Mouse (Mus musculus): ENCODE results near the gene Slc12a8. TPM values are rescaled to one million over a fixed set of nuclear protein-coding genes. Genes with fewer than 3 reads are reported as not detected.

The Slc12a8 gene
- polyA plus RNA-seq, 1 experiment = 5.9 TPM

DNA sequence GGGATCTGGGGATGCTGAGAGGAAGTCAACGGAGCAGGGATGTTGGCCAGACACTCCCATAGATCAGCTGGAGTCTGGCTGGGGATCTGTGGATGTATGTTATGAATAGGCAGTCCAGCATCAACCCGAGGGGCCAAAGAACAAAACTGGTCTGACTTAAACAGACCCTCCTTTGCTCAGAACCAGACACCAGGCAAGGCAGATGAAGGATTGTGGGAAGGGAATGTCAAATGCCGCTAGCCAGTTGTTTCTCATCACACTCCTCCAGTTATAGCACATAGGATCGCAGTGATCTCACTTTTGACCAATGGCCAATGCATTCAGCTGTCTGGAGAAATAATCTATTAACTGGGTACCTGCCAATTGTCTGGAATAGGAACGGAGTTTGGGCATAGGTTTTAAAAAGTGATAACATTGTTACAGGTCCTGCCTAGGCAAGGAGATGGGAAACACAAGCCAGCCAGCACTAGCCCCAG lies 46.4 kb downstream of the Slc12a8 start:
- Histone ChIP-seq H3K27ac (ENCODE audit: insufficient read depth, low read length) (no peak overlapping the region), H3K4me3 (ENCODE audit: low read depth, low read length) (no peak overlapping the region), H3K4me1 (ENCODE audit: control insufficient read depth, insufficient read depth, low read length) (no peaks in the 10 kb centered on the region), H3K27me3 (ENCODE audit: control insufficient read depth, insufficient read depth, low read length, poor library complexity, severe bottlenecking) (no peaks in the 10 kb centered on the region), H3K9me3 (replicated peaks; ENCODE audit: control insufficient read depth, insufficient read depth, low read length, poor library complexity, severe bottlenecking) (no peaks in the 10 kb centered on the region), H3K36me3 (ENCODE audit: control insufficient read depth, insufficient read depth, low read length, poor library complexity, severe bottlenecking) (no peaks in the 10 kb centered on the region), H3K9ac (ENCODE audit: low read depth, poor library complexity, severe bottlenecking) (no peak overlapping the region)
- no peak for TF ChIP-seq EP300 (IDR thresholded peaks at IDR 0.05; ENCODE audit: insufficient read depth, low read depth, low read length)
- TF ChIP-seq POLR2A (IDR thresholded peaks at IDR 0.05; ENCODE audit: insufficient read depth, low read length) = no peak
- TF ChIP-seq CTCF (IDR thresholded peaks at IDR 0.05; ENCODE audit: low read depth, low read length) = no peak

DNA sequence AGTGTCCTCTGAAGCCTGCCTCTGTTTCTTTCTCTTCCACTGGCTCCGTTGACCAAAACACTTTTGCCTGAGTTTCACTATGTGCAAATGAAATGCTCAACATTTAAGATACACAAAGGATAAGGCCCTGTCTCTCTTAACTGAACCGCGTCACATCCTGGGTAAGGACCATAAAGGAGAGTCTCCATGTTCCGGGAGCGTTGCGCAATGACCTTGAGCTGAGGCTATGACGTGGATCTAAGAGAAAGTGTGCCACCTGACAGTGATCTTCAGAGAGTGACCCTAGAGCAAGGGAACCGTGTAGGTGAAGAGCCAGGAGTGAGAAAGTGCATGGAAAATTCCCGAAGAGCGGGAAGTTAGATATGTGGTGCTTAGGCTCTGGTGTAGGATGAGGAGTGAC lies 49.3 kb downstream of the Slc12a8 start:
- H3K9ac ChIP-seq (ENCODE audit: low read depth, poor library complexity, severe bottlenecking) = no peak overlapping the region
- H3K36me3 ChIP-seq (ENCODE audit: control insufficient read depth, insufficient read depth, low read length, poor library complexity, severe bottlenecking) = no peaks in the 10 kb centered on the region
- H3K4me3 ChIP-seq (ENCODE audit: low read depth, low read length) = no peak overlapping the region
- H3K27me3 ChIP-seq (ENCODE audit: control insufficient read depth, insufficient read depth, low read length, poor library complexity, severe bottlenecking) = no peaks in the 10 kb centered on the region
- H3K9me3 ChIP-seq (replicated peaks; ENCODE audit: control insufficient read depth, insufficient read depth, low read length, poor library complexity, severe bottlenecking) = no peaks in the 10 kb centered on the region
- TF ChIP-seq POLR2A (IDR thresholded peaks at IDR 0.05; ENCODE audit: insufficient read depth, low read length) = no peak
- no peak for TF ChIP-seq CTCF (IDR thresholded peaks at IDR 0.05; ENCODE audit: low read depth, low read length)
- TF ChIP-seq EP300 (IDR thresholded peaks at IDR 0.05; ENCODE audit: insufficient read depth, low read depth, low read length) = no peak
- H3K4me1 ChIP-seq (ENCODE audit: control insufficient read depth, insufficient read depth, low read length) = no peaks in the 10 kb centered on the region
- no peak overlapping the region for H3K27ac ChIP-seq (ENCODE audit: insufficient read depth, low read length)

DNA sequence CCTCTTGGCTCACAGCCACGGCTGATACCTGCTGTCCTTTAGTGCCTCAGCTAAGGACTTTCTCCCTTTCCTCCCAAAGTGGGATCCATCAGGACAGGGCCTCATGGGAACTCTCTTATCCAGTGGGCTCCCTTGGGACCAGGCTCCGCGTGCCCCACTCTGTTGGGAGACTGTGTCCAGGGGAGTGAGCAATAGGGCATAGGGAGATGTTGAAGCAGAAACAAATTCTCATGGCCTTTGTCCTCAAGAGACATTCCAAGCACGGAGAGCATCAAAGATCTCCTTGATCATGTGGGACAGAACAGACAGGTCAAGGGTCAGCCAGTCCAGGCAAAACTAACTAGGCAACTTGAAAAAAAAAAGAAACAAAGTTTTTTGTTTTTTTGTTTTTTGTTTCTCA lies 50.6 kb downstream of the Slc12a8 start:
- H3K9me3 ChIP-seq (replicated peaks; ENCODE audit: control insufficient read depth, insufficient read depth, low read length, poor library complexity, severe bottlenecking) = no peaks in the 10 kb centered on the region
- no peaks in the 10 kb centered on the region for H3K27me3 ChIP-seq (ENCODE audit: control insufficient read depth, insufficient read depth, low read length, poor library complexity, severe bottlenecking)
- no peak overlapping the region for H3K9ac ChIP-seq (ENCODE audit: low read depth, poor library complexity, severe bottlenecking)
- no peak for TF ChIP-seq EP300 (IDR thresholded peaks at IDR 0.05; ENCODE audit: insufficient read depth, low read depth, low read length)
- no peak for TF ChIP-seq CTCF (IDR thresholded peaks at IDR 0.05; ENCODE audit: low read depth, low read length)
- TF ChIP-seq POLR2A (IDR thresholded peaks at IDR 0.05; ENCODE audit: insufficient read depth, low read length) = no peak
- H3K36me3 ChIP-seq (ENCODE audit: control insufficient read depth, insufficient read depth, low read length, poor library complexity, severe bottlenecking) = no peaks in the 10 kb centered on the region
- H3K4me1 ChIP-seq (ENCODE audit: control insufficient read depth, insufficient read depth, low read length) = no peaks in the 10 kb centered on the region
- no peak overlapping the region for H3K27ac ChIP-seq (ENCODE audit: insufficient read depth, low read length)
- no peak overlapping the region for H3K4me3 ChIP-seq (ENCODE audit: low read depth, low read length)

DNA sequence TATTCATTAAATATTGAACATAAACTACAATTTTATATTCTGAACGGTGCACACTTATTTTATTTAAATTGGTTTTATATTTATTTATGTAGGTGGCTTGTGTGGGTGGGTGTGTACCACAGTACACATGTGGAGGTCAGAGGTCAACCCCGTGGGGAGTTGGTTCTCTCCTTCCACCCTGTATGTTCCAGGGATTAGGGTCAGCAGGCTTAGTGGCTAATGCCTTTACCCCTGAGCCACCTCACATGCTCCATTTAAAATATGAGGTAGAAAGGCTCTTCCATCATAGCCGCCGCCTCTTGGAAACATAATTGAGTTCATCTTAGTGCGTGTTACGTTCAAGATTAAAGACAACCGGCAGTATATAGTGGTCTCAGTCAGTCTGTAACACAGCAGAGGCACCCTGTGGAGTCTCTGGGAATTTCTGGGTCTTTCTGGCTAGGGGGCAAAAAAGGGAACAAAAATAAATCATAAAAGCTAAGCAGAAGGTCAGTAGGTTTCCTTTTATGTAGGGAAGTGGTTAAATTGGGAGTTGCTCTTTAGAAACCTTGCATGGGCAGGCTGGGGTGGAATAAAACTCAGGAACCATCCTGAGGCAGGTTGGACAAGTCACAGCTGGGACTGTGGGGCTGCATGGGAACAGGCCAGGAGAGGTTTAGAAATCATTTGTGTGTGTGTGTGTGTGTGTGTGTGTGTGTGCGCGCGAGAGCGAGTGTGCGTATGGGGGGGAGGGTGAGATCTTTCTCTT lies 51.3 kb downstream of the Slc12a8 start:
- Histone ChIP-seq H3K36me3 (ENCODE audit: control insufficient read depth, insufficient read depth, low read length, poor library complexity, severe bottlenecking) (no peaks in the 10 kb centered on the region), H3K4me1 (ENCODE audit: control insufficient read depth, insufficient read depth, low read length) (no peaks in the 10 kb centered on the region), H3K9me3 (replicated peaks; ENCODE audit: control insufficient read depth, insufficient read depth, low read length, poor library complexity, severe bottlenecking) (no peaks in the 10 kb centered on the region), H3K27ac (ENCODE audit: insufficient read depth, low read length) (no peak overlapping the region), H3K4me3 (ENCODE audit: low read depth, low read length) (no peak overlapping the region), H3K27me3 (ENCODE audit: control insufficient read depth, insufficient read depth, low read length, poor library complexity, severe bottlenecking) (no peaks in the 10 kb centered on the region), H3K9ac (ENCODE audit: low read depth, poor library complexity, severe bottlenecking) (no peak overlapping the region)
- no peak for TF ChIP-seq EP300 (IDR thresholded peaks at IDR 0.05; ENCODE audit: insufficient read depth, low read depth, low read length)
- no peak for TF ChIP-seq CTCF (IDR thresholded peaks at IDR 0.05; ENCODE audit: low read depth, low read length)
- TF ChIP-seq POLR2A (IDR thresholded peaks at IDR 0.05; ENCODE audit: insufficient read depth, low read length) = no peak

DNA sequence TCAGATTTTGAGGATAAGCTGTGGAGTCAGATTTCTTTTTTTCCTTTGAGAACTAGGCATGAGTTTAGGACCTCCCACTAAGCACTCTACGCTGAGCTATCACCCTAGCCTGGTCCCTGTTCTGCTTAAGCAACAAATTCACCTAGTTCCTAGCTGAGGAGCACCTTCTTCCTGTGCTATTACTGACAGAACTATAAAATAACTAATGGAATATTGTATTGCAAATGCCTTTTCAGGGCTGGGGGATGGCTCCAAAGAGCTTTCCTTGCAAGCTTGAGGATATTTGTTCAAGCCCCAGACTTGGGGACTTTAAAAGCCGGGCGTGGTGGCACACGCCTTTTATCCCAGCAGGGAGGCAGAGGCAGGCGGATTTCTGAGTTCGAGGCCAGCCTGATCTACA lies 55.5 kb downstream of the Slc12a8 start:
- Histone ChIP-seq H3K4me3 (ENCODE audit: low read depth, low read length) (no peak overlapping the region), H3K27ac (ENCODE audit: insufficient read depth, low read length) (no peak overlapping the region), H3K36me3 (ENCODE audit: control insufficient read depth, insufficient read depth, low read length, poor library complexity, severe bottlenecking) (no peaks in the 10 kb centered on the region), H3K9ac (ENCODE audit: low read depth, poor library complexity, severe bottlenecking) (no peak overlapping the region), H3K9me3 (replicated peaks; ENCODE audit: control insufficient read depth, insufficient read depth, low read length, poor library complexity, severe bottlenecking) (no peaks in the 10 kb centered on the region), H3K4me1 (ENCODE audit: control insufficient read depth, insufficient read depth, low read length) (no peaks in the 10 kb centered on the region), H3K27me3 (ENCODE audit: control insufficient read depth, insufficient read depth, low read length, poor library complexity, severe bottlenecking) (no peaks in the 10 kb centered on the region)
- TF ChIP-seq POLR2A (IDR thresholded peaks at IDR 0.05; ENCODE audit: insufficient read depth, low read length) (no peak), CTCF (IDR thresholded peaks at IDR 0.05; ENCODE audit: low read depth, low read length) (no peak), EP300 (IDR thresholded peaks at IDR 0.05; ENCODE audit: insufficient read depth, low read depth, low read length) (no peak)

DNA sequence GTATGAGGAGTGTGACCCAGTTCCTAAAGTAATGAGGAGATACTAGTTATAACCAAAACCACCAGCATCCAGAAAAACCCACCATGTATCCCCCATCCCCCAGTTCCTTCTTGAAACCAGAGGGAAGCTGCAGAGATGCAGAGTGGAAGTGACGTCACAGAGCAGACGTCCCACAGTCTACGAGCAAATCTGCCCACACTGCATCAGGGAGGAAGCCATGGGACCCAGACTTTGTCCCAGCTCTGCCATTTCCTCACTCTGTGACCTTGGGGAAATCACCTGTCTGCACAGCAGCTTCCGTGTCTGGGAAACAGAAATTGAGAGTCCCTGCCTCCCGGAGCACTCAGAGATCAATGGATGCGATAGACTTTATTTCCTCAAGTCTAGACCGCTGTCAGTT lies 56.6 kb downstream of the Slc12a8 start:
- TF ChIP-seq EP300 (IDR thresholded peaks at IDR 0.05; ENCODE audit: insufficient read depth, low read depth, low read length) (no peak), CTCF (IDR thresholded peaks at IDR 0.05; ENCODE audit: low read depth, low read length) (no peak), POLR2A (IDR thresholded peaks at IDR 0.05; ENCODE audit: insufficient read depth, low read length) (no peak)
- H3K4me3 ChIP-seq (ENCODE audit: low read depth, low read length) = no peak overlapping the region
- no peak overlapping the region for H3K9ac ChIP-seq (ENCODE audit: low read depth, poor library complexity, severe bottlenecking)
- no peaks in the 10 kb centered on the region for H3K4me1 ChIP-seq (ENCODE audit: control insufficient read depth, insufficient read depth, low read length)
- H3K36me3 ChIP-seq (ENCODE audit: control insufficient read depth, insufficient read depth, low read length, poor library complexity, severe bottlenecking) = no peaks in the 10 kb centered on the region
- H3K9me3 ChIP-seq (replicated peaks; ENCODE audit: control insufficient read depth, insufficient read depth, low read length, poor library complexity, severe bottlenecking) = no peaks in the 10 kb centered on the region
- H3K27me3 ChIP-seq (ENCODE audit: control insufficient read depth, insufficient read depth, low read length, poor library complexity, severe bottlenecking) = no peaks in the 10 kb centered on the region
- no peak overlapping the region for H3K27ac ChIP-seq (ENCODE audit: insufficient read depth, low read length)

Measured in ES-Bruce4 (cell line).